Mouse (Mus musculus): ENCODE measurements around the gene Slc7a14.

DNA sequence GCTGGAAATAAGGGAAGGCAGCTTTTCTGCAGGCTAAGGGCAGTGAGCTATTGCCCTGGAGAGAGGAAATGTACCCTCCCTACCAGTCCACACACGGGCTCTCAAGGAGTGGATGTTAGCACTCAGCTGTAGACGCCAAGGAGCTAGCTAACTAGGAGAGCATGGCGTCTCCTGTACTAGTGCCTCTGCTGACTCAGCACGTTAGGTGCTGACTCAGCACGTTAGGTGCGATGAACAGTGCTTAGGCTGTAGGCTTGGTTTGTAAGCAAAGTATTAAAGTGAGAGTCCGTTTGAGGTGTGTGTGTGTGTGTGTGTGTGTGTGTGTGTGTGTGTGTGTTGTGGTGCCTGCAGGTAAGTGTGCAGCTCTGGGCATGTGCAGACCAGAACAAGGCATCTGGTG lies 119.8 kb downstream of the Slc7a14 start:
- TF ChIP-seq EP300 (IDR thresholded peaks at IDR 0.05; ENCODE audit: low read depth) (no peak), CTCF (IDR thresholded peaks at IDR 0.05; ENCODE audit: low read depth) (no peak)
